Mouse (Mus musculus): ENCODE measurements around the gene Fam53b.

GRCm38 (mm10) chr7:132730510-132730909 lies 83.2 kb downstream of the Fam53b start:
- no peak for TF ChIP-seq POLR2A (IDR thresholded peaks at IDR 0.05; ENCODE audit: extremely low read depth, insufficient read depth, low read length)
- TF ChIP-seq CTCF (IDR thresholded peaks at IDR 0.05; ENCODE audit: extremely low read depth, insufficient read depth, low read length): no peak
